Mouse (Mus musculus) thymus, adult 2 months (tissue): ENCODE measurements around the gene Fam214b. TPM values are rescaled to one million over a fixed set of nuclear protein-coding genes. Genes with fewer than 3 reads are reported as not detected.
A peak's percentile ranks its signal among the peaks of the same experiment; 100 is the strongest.
"Not testable (repeated sequence)": the region's sequence is repeated elsewhere in the genome, so short reads cannot be mapped to it uniquely, and the experiment has no call there.

Experiments used
- DNase-seq: peaks from one replicate; pipeline ENCODE4 v3.0.0; 2021
- H3K27ac ChIP-seq: fragments of 200-500 bp; 2 replicates; pipeline ENCODE4 v1.5.1; 2012; ENCODE audit warnings: low read length, control low read depth; ENCODE audit not compliant: control insufficient read depth, insufficient read depth
- H3K27me3 ChIP-seq: fragments of 200-500 bp; 2 replicates; pipeline ENCODE4 v1.6.1; 2012; ENCODE audit warnings: mild to moderate bottlenecking, low read length, moderate library complexity, mixed read lengths; ENCODE audit not compliant: control insufficient read depth, insufficient read depth
- H3K36me3 ChIP-seq: fragments of 200-500 bp; 2 replicates; pipeline ENCODE4 v1.6.1; 2012; ENCODE audit warnings: mild to moderate bottlenecking, low read length, moderate library complexity; ENCODE audit not compliant: control insufficient read depth, insufficient read depth
- H3K4me1 ChIP-seq: fragments of 200-500 bp; replicated peaks from 2 replicates; pipeline ENCODE4 v1.6.1; 2012; ENCODE audit warnings: low read length; ENCODE audit not compliant: control insufficient read depth, insufficient read depth
- H3K4me3 ChIP-seq: fragments of 200-500 bp; 2 replicates; pipeline ENCODE4 v1.5.1; 2012; ENCODE audit warnings: mild to moderate bottlenecking, low read length, control low read depth, moderate library complexity; ENCODE audit not compliant: control insufficient read depth, insufficient read depth
- CTCF ChIP-seq: fragments of 200-500 bp; IDR thresholded peaks from 2 replicates; pipeline ENCODE4 v1.5.1; 2012; ENCODE audit warnings: mild to moderate bottlenecking, control low read depth, low read length, moderate library complexity, borderline replicate concordance; ENCODE audit not compliant: control insufficient read depth, poor library complexity, insufficient read depth; ENCODE audit errors: extremely low read depth
- POLR2A ChIP-seq: fragments of 200-500 bp; IDR thresholded peaks from 2 replicates; pipeline ENCODE4 v1.6.1; 2012; ENCODE audit warnings: mild to moderate bottlenecking, low read length, control low read depth, moderate library complexity; ENCODE audit not compliant: control insufficient read depth, poor library complexity, insufficient read depth; ENCODE audit errors: extremely low read depth
- WGBS: fragments of 180-500 bp; shearing (Covaris S2); methylation state at CpG from one replicate; pipeline ENCODE4 v1.1.7; 2018; 5-methylcytosine and 5-hydroxymethylcytosine counted together
- polyA plus RNA-seq: library from polyadenylated mRNA; depleted of rRNA; stranded (reverse); fragments of >200 nt; gene quantifications from 2 replicates; pipeline ENCODE4 v1.2.3, GENCODE M21; 2012; rRNA removed

Gene Fam214b
- polyA plus RNA-seq, 1 experiment: 9.8 TPM

DNA sequence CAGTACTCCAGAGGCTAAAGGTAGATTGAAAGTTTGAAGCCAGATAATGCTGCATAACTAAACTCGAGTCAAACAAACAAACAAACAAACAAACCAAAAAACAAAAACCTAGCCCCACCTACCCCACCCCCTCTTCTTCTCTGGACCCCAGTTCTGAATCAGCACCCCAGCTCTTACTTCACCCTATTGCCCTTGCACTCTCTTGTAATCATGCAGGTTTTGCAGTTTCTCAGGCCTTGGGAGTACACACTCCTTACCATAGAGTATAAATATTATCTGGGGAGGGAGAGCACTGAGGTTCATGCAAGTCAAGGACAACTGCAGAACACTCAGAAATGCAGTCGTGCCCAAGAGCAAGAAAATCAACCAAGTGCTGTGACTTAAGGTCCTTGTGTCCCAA lies 44.7 kb downstream of the Fam214b start:
- WGBS: 93% methylated on average over 2 of the region's 2 CpGs
- no peak overlapping the region for H3K27ac ChIP-seq

DNA sequence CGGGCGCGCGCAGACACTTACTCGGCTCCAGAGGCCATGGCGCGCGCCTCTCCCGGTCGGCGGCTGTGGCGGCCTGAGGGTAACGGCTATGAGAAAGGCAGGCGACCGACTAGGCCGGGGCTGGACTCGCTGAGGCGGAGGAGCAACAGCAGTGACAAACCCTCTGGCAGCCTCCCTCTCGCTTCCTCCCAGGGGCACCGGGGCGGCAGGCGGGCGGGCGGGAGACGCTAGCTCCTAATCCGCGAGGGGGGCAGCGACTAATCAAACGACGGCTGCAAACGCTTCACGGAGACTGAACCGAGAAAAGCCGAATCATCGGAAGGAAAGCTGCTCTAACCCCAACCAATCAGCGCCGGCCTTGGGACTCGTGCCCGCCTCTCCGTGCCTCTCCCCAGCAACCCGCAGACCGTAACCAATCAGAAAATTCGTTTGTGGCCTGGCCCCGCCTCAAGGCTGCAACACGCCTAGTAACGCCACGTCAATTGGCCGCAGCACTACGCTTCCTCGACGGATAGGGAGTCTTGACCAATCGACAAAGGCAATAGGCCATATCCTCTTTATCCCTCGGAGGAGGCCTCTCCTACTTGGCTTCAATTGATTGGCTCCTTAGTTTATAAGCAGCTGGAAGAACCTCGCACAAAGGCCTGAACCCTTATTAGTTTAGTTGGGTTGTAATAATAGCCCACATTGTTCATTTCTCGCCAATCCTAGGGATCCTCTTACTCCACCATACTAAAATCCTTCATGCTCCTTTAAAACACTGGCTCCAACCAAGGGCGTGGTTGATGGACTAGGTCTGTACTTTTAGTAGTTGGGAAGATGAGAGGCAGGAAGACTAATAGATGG lies 45.7 kb downstream of the Fam214b start, which contains the start of gene Vcp:
Gene Vcp, minus strand, starts transcription at position 367 of the 846 bp plus-strand sequence.
- WGBS: 2% methylated on average over 56 of the region's 56 CpGs
- H3K36me3 ChIP-seq, H3K27me3 ChIP-seq, H3K4me1 ChIP-seq: not testable (repeated sequence)
- peak; percentile 99 for DNase-seq
- Histone ChIP-seq H3K27ac (peak within 1 kb of the TSS; percentile 85), H3K4me3 (peak within 1 kb of the TSS; percentile 100)
- TF ChIP-seq CTCF: 0 out of 2 replicates have a peak, but pooled peaks have one; percentile 37

More for the DNA sequence above, 44.7 kb downstream of the Fam214b start:
- no peak for DNase-seq
- TF ChIP-seq CTCF (no peak), POLR2A (no peak)
- no peaks in the 10 kb centered on the region for H3K27me3 ChIP-seq
- no peaks in the 10 kb centered on the region for H3K36me3 ChIP-seq
- H3K4me3 ChIP-seq: no peak overlapping the region
- peaks cover 4% of the 10 kb centered on the region for H3K4me1 ChIP-seq

DNA sequence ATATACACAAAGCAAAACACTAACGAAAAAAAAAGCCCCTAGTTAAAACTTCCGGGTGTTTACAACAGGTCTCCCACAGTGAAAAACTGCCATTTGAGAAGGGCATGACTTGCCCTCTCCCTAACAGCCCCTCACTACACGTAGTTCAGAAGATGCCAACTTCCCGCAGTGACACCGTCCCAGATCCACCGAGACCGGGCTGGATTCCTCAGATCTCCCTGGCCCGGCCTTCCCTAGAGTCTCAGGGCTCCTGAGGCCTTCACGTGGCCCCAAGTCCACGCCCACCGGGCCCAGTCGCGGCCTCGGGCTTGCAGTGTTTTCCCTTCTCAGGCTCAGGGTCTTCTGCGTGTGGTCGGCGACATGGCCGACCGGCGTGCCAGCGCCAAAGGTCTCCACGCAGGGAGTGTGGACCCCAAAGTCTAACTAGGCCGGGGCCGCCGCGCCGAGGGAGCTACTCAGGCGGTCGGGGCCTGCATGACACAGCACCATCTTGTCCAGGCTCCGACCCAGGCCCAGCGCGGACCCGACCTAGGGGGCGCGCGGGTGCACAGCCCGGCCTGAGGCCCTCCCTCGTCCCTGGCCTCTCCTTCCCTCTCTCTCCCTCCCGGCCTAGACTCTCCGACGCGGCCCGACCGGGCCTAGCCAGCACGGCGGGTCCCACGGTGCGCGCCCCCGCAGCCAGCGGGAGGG lies 46.4 kb downstream of the Fam214b start:
- under 1% methylated on average over 51 of the region's 51 CpGs for WGBS
- 0 out of 2 replicates have a peak, but pooled peaks have one; percentile 27 for TF ChIP-seq CTCF
- TF ChIP-seq POLR2A: no peak
- H3K4me3 ChIP-seq: peak overlapping the region; percentile 100
- DNase-seq: peak; percentile 73
- H3K36me3 ChIP-seq: peaks cover 11% of the 10 kb centered on the region
- peaks cover 4% of the 10 kb centered on the region for H3K4me1 ChIP-seq
- H3K27ac ChIP-seq: peak overlapping the region; percentile 85
- no peaks in the 10 kb centered on the region for H3K27me3 ChIP-seq

DNA sequence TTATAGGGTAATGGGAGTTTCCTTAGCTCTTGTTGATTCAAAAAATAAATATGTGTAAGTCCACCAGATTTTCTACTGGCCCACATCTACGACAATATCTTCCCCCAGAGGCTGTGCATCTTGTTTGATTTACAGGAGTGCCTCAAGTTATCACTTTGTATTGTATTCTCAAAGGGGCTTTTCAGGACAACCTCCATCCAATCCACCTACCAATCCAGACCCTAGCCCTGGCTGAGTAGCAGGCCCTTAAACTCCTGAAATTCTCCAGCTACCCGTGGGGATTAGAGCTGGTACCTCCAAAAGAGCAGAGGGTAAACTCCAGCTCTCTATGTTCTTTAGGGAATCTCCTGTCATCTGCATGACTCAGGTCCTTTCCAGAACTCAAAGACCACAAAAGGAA lies 48.0 kb downstream of the Fam214b start:
- no peak overlapping the region for H3K27ac ChIP-seq
- no peak for DNase-seq
- WGBS: 39% methylated on average over 2 of the region's 2 CpGs
- no peak overlapping the region for H3K4me3 ChIP-seq
- TF ChIP-seq CTCF (no peak), POLR2A (no peak)
- peaks cover 4% of the 10 kb centered on the region for H3K4me1 ChIP-seq
- peaks cover 26% of the 10 kb centered on the region for H3K36me3 ChIP-seq
- H3K27me3 ChIP-seq: no peaks in the 10 kb centered on the region

DNA sequence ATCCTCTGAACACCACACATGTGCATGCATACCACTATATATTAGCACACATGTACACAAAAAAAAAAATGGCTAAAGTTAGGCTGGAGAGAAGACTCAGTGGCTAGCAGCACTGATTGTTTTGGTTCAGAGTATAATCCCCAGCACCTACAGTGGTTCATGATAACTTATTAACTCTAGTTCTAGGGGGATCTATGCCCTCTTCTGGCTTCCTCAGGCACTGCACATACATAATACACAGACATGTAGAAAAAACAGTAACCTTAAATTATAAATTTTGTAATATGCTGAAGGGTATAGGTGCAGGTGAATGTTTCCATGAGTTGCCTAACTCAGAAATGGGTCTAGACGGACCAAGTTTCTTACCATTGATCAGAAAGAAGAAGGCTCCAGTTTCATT lies 57.7 kb downstream of the Fam214b start:
- Histone ChIP-seq H3K4me3 (no peak overlapping the region), H3K4me1 (no peaks in the 10 kb centered on the region), H3K36me3 (peaks cover 94% of the 10 kb centered on the region), H3K27ac (no peak overlapping the region), H3K27me3 (no peaks in the 10 kb centered on the region)
- DNase-seq: no peak
- TF ChIP-seq POLR2A (no peak), CTCF (no peak)
- WGBS: 93% methylated on average over 1 of the region's 1 CpGs

Other genes starting within 250 kb of the Fam214b start
- 0.04 TPM in 1 of 2 replicates, not detected in the other for gene Fam205a1, start 192.3 kb downstream of the Fam214b start, polyA plus RNA-seq
- not detected in 2 replicates for gene Gm12394, start 189.4 kb downstream of the Fam214b start, polyA plus RNA-seq
- gene Fam205c, start 172.0 kb downstream of the Fam214b start, polyA plus RNA-seq: not detected in 2 replicates
- 1.5 and 2.3 TPM in 2 replicates for gene Phf24, start 129.6 kb downstream of the Fam214b start, polyA plus RNA-seq
- 9.1 and 12.6 TPM in 2 replicates for gene Dnajb5, start 96.4 kb downstream of the Fam214b start, polyA plus RNA-seq
- gene 1700022I11Rik, start 76.6 kb downstream of the Fam214b start, polyA plus RNA-seq: not detected in 2 replicates
- 126 and 169 TPM in 2 replicates for gene Vcp, start 45.7 kb downstream of the Fam214b start, polyA plus RNA-seq
- 50.0 and 59.1 TPM in 2 replicates for gene Fancg, start 35.7 kb downstream of the Fam214b start, polyA plus RNA-seq
- 47.4 and 54.5 TPM in 2 replicates for gene Pigo, start 20.4 kb downstream of the Fam214b start, polyA plus RNA-seq
- gene Stoml2, start 14.5 kb downstream of the Fam214b start, polyA plus RNA-seq: 71.2 and 78.5 TPM in 2 replicates
- gene Unc13b, start 12.7 kb upstream of the Fam214b start, polyA plus RNA-seq: 1.7 and 2.7 TPM in 2 replicates
- gene Atp8b5, start 220.9 kb upstream of the Fam214b start, polyA plus RNA-seq: 0.10 and 0.36 TPM in 2 replicates